Mouse (Mus musculus): ENCODE measurements around the gene Gja5. TPM values are rescaled to one million over a fixed set of nuclear protein-coding genes. Genes with fewer than 3 reads are reported as not detected.

Gene Gja5
- total RNA-seq, 1 experiment: 0.13 TPM

DNA sequence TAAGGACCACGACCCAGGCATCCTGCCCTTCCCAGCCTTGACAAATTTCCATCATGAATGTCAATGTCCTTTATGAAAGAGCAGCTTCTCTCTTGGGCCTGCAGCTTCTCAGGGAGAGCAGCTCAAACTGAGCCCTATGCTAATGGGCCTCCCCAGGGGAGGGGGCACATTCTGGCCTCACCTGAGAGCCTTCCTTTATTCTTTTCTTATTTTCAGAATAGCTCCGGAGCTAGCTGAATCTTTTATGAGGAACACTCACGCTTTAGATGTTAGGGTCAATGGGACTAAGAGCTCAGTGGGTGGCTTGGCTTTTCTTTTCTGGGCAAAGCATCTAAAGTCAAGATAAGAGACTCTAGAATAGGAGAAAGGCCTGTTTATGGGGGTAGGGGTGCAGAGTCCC, 88.0 kb downstream of the Gja5 start:
- TF ChIP-seq ZC3H11A (IDR thresholded peaks at IDR 0.05; ENCODE audit: borderline replicate concordance, low read depth, low read length): no peak
- Histone ChIP-seq H3K27ac (ENCODE audit: insufficient read depth, low read depth, low read length, poor library complexity, severe bottlenecking) (no peak overlapping the region), H3K4me3 (ENCODE audit: insufficient read depth in 1 of 2, low read depth in 1 of 2, low read length in 2 of 2, poor library complexity in 1 of 2, severe bottlenecking in 1 of 2) (no peak overlapping the region), H3K4me1 (ENCODE audit: control insufficient read depth in 2 of 2, insufficient read depth in 2 of 2, low read length in 2 of 2, poor library complexity in 1 of 2) (no peaks in the 10 kb centered on the region), H3K9ac (ENCODE audit: insufficient read depth, low read depth, low read length, poor library complexity, severe bottlenecking) (no peak overlapping the region), H3K36me3 (ENCODE audit: control insufficient read depth, insufficient read depth, low read length, poor library complexity, severe bottlenecking) (no peaks in the 10 kb centered on the region), H3K9me3 (ENCODE audit: control insufficient read depth, insufficient read depth, low read depth, low read length) (no peaks in the 10 kb centered on the region)
- in situ Hi-C loops (cut with MboI; ENCODE audit: low sequenced_read_pairs in 2 of 2, unreplicated experiment in 2 of 2): no loop called here
- DNase-seq (ENCODE audit: low read depth, low spot score): no peak

DNA sequence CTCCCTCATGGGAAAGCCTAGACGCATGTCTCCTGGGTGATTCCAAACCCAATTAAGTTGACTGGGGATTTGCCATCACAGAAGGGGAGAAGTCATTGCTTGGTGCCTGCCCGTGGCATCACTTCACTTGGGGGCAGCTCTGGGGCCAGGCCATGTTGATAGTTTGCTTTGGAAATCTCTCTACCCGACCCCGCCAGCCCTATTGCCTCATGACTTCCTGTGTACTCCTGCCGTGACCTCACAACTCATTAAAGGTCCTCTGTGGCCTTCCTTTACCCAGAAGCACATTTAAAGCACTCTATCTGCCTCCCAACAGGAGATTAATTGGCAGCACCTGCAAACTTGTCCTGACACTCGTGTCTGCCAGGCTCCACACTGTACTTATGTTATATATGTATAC, 93.3 kb downstream of the Gja5 start:
- Histone ChIP-seq H3K36me3 (ENCODE audit: control insufficient read depth, insufficient read depth, low read length, poor library complexity, severe bottlenecking) (no peaks in the 10 kb centered on the region), H3K9me3 (ENCODE audit: control insufficient read depth, insufficient read depth, low read depth, low read length) (no peaks in the 10 kb centered on the region), H3K4me1 (ENCODE audit: control insufficient read depth in 2 of 2, insufficient read depth in 2 of 2, low read length in 2 of 2, poor library complexity in 1 of 2) (no peaks in the 10 kb centered on the region), H3K27ac (ENCODE audit: insufficient read depth, low read depth, low read length, poor library complexity, severe bottlenecking) (no peak overlapping the region), H3K9ac (ENCODE audit: insufficient read depth, low read depth, low read length, poor library complexity, severe bottlenecking) (no peak overlapping the region), H3K4me3 (ENCODE audit: insufficient read depth in 1 of 2, low read depth in 1 of 2, low read length in 2 of 2, poor library complexity in 1 of 2, severe bottlenecking in 1 of 2) (no peak overlapping the region)
- DNase-seq (ENCODE audit: low read depth, low spot score): no peak
- TF ChIP-seq MAFK (IDR thresholded peaks at IDR 0.05; ENCODE audit: insufficient read depth, low read depth, low read length): no peak
- no peak for TF ChIP-seq CHD2 (IDR thresholded peaks at IDR 0.05; ENCODE audit: low read depth, low read length)
- no peak for TF ChIP-seq ZC3H11A (IDR thresholded peaks at IDR 0.05; ENCODE audit: borderline replicate concordance, low read depth, low read length)
- in situ Hi-C loops (cut with MboI; ENCODE audit: low sequenced_read_pairs in 2 of 2, unreplicated experiment in 2 of 2): no loop called here

- Histone ChIP-seq H3K4me1 (ENCODE audit: control insufficient read depth in 2 of 2, insufficient read depth in 2 of 2, low read length in 2 of 2, poor library complexity in 1 of 2) (no peaks in the 10 kb centered on the region), H3K36me3 (ENCODE audit: control insufficient read depth, insufficient read depth, low read length, poor library complexity, severe bottlenecking) (no peaks in the 10 kb centered on the region), H3K9ac (ENCODE audit: insufficient read depth, low read depth, low read length, poor library complexity, severe bottlenecking) (no peak overlapping the region), H3K9me3 (ENCODE audit: control insufficient read depth, insufficient read depth, low read depth, low read length) (no peaks in the 10 kb centered on the region), H3K27ac (ENCODE audit: insufficient read depth, low read depth, low read length, poor library complexity, severe bottlenecking) (no peak overlapping the region), H3K4me3 (ENCODE audit: insufficient read depth in 1 of 2, low read depth in 1 of 2, low read length in 2 of 2, poor library complexity in 1 of 2, severe bottlenecking in 1 of 2) (no peak overlapping the region)
- TF ChIP-seq ZC3H11A (IDR thresholded peaks at IDR 0.05; ENCODE audit: borderline replicate concordance, low read depth, low read length) (no peak), CHD2 (IDR thresholded peaks at IDR 0.05; ENCODE audit: low read depth, low read length) (no peak), MAFK (IDR thresholded peaks at IDR 0.05; ENCODE audit: insufficient read depth, low read depth, low read length) (no peak), ZNF384 (IDR thresholded peaks at IDR 0.05; ENCODE audit: low read depth, low read length) (no peak), HCFC1 (IDR thresholded peaks at IDR 0.05; ENCODE audit: borderline replicate concordance, insufficient read depth, low read length) (no peak)
- in situ Hi-C loops (cut with MboI; ENCODE audit: low sequenced_read_pairs in 2 of 2, unreplicated experiment in 2 of 2): no loop called here
- DNase-seq (ENCODE audit: low read depth, low spot score): no peak
These were observed 98.6 kb downstream of the Gja5 start for GRCm38 (mm10) chr3:97003111-97003510.

DNA sequence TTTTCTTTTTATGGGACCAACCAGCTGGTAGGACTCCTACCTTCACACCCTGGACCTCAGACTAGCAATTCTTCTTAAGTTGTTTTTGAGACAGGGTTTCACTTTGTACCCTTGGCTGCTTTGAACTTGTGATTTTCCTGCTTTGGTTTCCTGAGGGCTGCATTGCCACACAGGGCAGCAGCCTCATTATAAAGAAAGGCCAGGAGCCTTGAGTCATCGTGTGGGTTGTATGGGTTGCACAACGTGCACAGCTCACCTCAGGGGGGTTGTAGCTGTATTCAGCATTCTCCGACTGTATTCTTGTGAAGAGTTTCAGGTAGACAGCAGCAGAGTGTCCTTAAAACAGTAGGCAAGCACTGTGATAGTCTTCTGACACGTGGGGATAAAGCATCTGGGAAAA, 100.0 kb downstream of the Gja5 start:
- TF ChIP-seq HCFC1 (IDR thresholded peaks at IDR 0.05; ENCODE audit: borderline replicate concordance, insufficient read depth, low read length) (no peak), CHD2 (IDR thresholded peaks at IDR 0.05; ENCODE audit: low read depth, low read length) (no peak), ZC3H11A (IDR thresholded peaks at IDR 0.05; ENCODE audit: borderline replicate concordance, low read depth, low read length) (no peak)
- no peaks in the 10 kb centered on the region for H3K9me3 ChIP-seq (ENCODE audit: control insufficient read depth, insufficient read depth, low read depth, low read length)
- no peak overlapping the region for H3K4me3 ChIP-seq (ENCODE audit: insufficient read depth in 1 of 2, low read depth in 1 of 2, low read length in 2 of 2, poor library complexity in 1 of 2, severe bottlenecking in 1 of 2)
- no peak for DNase-seq (ENCODE audit: low read depth, low spot score)
- in situ Hi-C loops (cut with MboI; ENCODE audit: low sequenced_read_pairs in 2 of 2, unreplicated experiment in 2 of 2): no loop called here
- H3K9ac ChIP-seq (ENCODE audit: insufficient read depth, low read depth, low read length, poor library complexity, severe bottlenecking): no peak overlapping the region
- no peaks in the 10 kb centered on the region for H3K36me3 ChIP-seq (ENCODE audit: control insufficient read depth, insufficient read depth, low read length, poor library complexity, severe bottlenecking)
- H3K4me1 ChIP-seq (ENCODE audit: control insufficient read depth in 2 of 2, insufficient read depth in 2 of 2, low read length in 2 of 2, poor library complexity in 1 of 2): no peaks in the 10 kb centered on the region
- H3K27ac ChIP-seq (ENCODE audit: insufficient read depth, low read depth, low read length, poor library complexity, severe bottlenecking): no peak overlapping the region

DNA sequence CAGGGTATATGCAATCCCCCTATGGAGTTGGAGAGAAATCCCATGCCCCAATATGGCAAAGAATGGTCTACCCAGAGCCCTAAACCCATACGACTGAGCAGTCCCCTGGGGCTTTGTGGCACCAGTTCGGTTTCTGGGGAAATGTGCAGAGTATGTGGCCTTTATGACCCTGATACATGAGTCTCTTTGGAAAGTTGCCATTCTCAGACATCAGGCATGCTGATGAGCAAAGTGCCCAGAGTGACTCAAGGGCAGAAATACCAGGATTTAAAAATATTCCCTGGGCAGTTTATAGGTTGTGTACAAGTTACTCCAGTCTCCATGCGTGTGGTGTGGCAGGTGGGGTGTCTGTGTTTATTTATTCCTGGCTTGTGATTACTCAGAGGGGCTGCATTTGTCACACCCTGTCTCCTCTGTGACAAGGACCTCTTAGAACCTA, 102.5 kb downstream of the Gja5 start:
- no peak for TF ChIP-seq HCFC1 (IDR thresholded peaks at IDR 0.05; ENCODE audit: borderline replicate concordance, insufficient read depth, low read length)
- no peak for TF ChIP-seq MAFK (IDR thresholded peaks at IDR 0.05; ENCODE audit: insufficient read depth, low read depth, low read length)
- no peak for TF ChIP-seq ZNF384 (IDR thresholded peaks at IDR 0.05; ENCODE audit: low read depth, low read length)
- TF ChIP-seq ZC3H11A (IDR thresholded peaks at IDR 0.05; ENCODE audit: borderline replicate concordance, low read depth, low read length): no peak
- TF ChIP-seq CHD2 (IDR thresholded peaks at IDR 0.05; ENCODE audit: low read depth, low read length): no peak
- in situ Hi-C loops (cut with MboI; ENCODE audit: low sequenced_read_pairs in 2 of 2, unreplicated experiment in 2 of 2): no loop called here
- no peak for DNase-seq (ENCODE audit: low read depth, low spot score)

More for the DNA sequence above, 102.5 kb downstream of the Gja5 start:
- Histone ChIP-seq H3K4me3 (ENCODE audit: insufficient read depth in 1 of 2, low read depth in 1 of 2, low read length in 2 of 2, poor library complexity in 1 of 2, severe bottlenecking in 1 of 2) (no peak overlapping the region), H3K27ac (ENCODE audit: insufficient read depth, low read depth, low read length, poor library complexity, severe bottlenecking) (no peak overlapping the region), H3K36me3 (ENCODE audit: control insufficient read depth, insufficient read depth, low read length, poor library complexity, severe bottlenecking) (no peaks in the 10 kb centered on the region), H3K9me3 (ENCODE audit: control insufficient read depth, insufficient read depth, low read depth, low read length) (no peaks in the 10 kb centered on the region), H3K4me1 (ENCODE audit: control insufficient read depth in 2 of 2, insufficient read depth in 2 of 2, low read length in 2 of 2, poor library complexity in 1 of 2) (no peaks in the 10 kb centered on the region), H3K9ac (ENCODE audit: insufficient read depth, low read depth, low read length, poor library complexity, severe bottlenecking) (no peak overlapping the region)
